Mouse (Mus musculus) ES-E14 (cell line): Measurements from ENCODE around the gene Prickle4.

Source experiments
- CHD2 ChIP-seq: IDR thresholded peaks from 2 replicates; pipeline ENCODE4 v1.6.1; 2014; ENCODE audit warnings: mild to moderate bottlenecking, low read depth, low read length, inconsistent platforms
- MAFK ChIP-seq: IDR thresholded peaks from 2 replicates; pipeline ENCODE4 v1.6.1; 2014; ENCODE audit warnings: mild to moderate bottlenecking, low read depth, low read length, inconsistent platforms; ENCODE audit not compliant: insufficient read depth
- ZC3H11A ChIP-seq: IDR thresholded peaks from 2 replicates; pipeline ENCODE4 v1.6.1; 2012; ENCODE audit warnings: low read depth, mild to moderate bottlenecking, inconsistent platforms, low read length, borderline replicate concordance

- TF ChIP-seq CHD2: no peak
- TF ChIP-seq MAFK: no peak
- no peak for TF ChIP-seq ZC3H11A
Measured at GRCm38 (mm10) chr17:47664474-47664873, 30.1 kb downstream of the Prickle4 start.
